Mouse (Mus musculus): Measurements from ENCODE around the gene Mtnr1b.

Gene Mtnr1b

DNA sequence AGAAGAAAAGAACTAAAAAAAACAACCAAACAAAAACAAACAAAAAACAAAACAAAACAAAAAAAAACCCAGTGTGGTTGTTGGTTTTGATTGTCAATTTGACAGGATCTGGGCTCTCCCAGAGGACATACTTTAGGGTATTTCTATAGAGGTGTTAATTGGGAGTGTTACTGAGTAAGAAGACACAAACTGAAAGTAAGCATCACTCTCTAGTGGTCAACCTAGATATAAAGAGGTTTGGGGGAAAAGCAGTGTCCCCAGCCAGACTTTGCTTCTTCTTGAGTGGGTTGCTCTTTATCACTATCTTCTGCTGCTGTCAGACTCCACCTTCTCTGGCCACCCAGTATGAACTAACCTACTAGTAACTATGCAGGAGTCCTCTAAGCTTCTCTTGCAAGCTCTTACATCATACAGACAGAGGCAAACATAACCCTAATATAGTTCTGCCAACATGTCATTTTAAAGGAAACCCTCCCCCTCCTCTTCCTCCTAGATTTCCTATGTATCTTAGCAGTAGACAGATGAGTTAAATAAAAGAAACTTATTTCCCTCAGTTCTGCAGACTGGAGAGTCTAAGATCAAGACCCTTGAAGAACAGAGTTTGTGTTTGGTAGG lies 71.8 kb downstream of the Mtnr1b start:
- DNase-seq (ENCODE audit: low spot score): no peak

- no peak for DNase-seq (ENCODE audit: low spot score)
Measured at GRCm38 (mm10) chr9:15800402-15800801, 74.0 kb downstream of the Mtnr1b start.

DNA sequence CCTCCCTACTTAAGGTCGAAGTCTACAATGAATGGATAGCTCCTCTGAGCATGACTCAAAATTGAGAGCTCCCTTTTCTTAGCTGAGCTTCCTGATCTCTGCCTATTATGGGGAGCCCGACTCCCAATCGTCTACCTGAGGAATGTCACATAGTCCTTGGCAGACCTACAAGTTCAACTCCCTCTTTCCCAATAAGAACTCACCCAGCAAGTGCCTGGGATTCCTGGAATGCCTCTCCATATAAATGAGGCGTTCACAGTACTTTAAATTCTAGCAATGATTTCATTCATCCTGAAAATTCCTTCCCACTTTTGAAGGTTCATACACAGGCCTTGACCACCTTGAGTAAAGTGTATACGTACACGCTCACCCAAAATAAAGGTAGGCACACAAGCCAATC lies 79.9 kb downstream of the Mtnr1b start:
- no peak for DNase-seq (ENCODE audit: low spot score)

DNA sequence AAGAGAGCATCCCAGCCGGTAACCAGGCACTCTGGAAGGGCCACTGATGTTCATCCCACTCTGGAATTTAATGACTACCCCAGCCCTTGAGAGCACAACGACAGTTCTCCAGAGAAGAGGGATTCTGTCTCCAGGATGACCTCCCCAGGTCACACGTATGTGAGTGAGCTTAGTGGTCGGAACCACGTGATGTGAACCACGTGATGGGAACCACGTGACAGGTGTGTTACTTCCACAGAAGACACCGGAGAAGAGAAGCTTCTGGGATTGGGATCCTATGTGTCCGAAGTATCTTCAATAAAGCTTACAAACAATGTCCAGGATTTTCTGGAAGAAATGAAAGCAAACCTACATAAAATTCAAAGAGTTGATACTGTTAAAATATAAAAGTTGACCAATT lies 82.3 kb downstream of the Mtnr1b start:
- DNase-seq (ENCODE audit: low spot score): no peak

- DNase-seq (ENCODE audit: low spot score): no peak
Measured at GRCm38 (mm10) chr9:15786610-15787009, 87.7 kb downstream of the Mtnr1b start.

GRCm38 (mm10) chr9:15786192-15786591 lies 88.2 kb downstream of the Mtnr1b start:
- no peak for DNase-seq (ENCODE audit: low spot score)

DNA sequence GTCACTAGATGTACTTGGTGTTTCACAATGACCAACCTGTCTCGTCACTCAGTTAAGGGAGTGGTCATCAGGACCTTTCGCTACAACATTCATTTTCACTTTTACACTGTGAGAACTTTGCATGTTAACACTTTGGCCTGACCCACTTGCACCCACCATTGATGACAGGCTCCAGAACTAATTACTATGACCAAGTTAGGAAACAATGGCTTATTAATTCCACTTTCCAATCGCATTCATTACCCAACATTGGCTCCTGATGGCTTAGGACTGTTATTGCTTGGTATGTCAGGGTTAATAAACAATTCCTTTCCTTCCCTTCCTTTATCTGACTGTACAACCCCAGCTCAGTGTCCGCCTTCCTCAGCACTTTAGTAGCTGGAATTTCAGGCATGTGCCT lies 92.4 kb downstream of the Mtnr1b start:
- DNase-seq (ENCODE audit: low spot score): no peak

- no peak for DNase-seq (ENCODE audit: low spot score)
Measured at GRCm38 (mm10) chr9:15774911-15775310, 99.4 kb downstream of the Mtnr1b start.
